ENCODE assay signal across 8 mouse cellular contexts in the genomic region with DNA sequence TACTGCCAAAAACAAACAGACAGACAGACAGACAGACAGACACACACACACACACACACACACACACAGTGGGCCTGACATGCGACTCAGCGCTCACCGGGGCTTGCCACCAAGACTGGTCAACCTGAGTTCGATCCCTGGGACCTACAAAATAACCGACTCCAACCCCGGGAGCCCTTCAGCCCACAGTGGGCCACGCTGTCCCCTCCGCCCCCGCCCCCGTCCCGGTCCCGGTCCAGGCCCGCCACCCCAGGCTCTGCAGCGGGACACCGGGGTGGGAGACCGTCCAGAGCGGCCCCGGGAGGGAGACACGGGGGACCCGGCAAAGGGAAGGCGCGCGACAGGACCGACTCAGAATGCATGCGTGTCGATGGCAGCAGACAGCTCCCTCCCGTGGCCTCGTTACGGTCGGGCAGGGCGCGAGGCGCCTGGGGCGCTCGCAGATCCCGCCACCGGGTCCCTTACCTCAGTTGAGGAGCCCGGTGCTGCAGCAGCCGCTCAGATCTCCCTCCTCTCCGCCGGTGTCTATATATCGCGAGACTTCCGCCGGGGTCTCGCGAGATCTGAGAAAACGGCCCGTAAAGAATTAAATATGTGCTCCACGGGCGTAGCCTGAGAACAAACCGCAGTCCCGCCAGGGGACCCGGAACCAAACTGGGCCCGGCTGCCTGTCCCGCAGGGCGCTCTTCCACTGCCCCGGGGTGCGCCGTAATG. TPM values are rescaled to one million over a fixed set of nuclear protein-coding genes. Genes with fewer than 3 reads are reported as not detected.
DNase-seq lines count a peak whose midpoint lies in the region; ATAC-seq and TF ChIP-seq lines count a peak whose summit lies in the region.

Gene Mad1l1 (minus strand): TSS at position 511 of the 714 bp plus-strand sequence.
Gene Nudt1 (plus strand): TSS at position 615 of the 714 bp plus-strand sequence.

- H3K4me3 ChIP-seq in C2C12 (ENCODE audit: insufficient read depth, poor library complexity, severe bottlenecking) = peak within 1 kb of the TSS; percentile 82
- peak within 1 kb of the TSS; percentile 95 for H3K4me3 ChIP-seq in erythroblast, embryonic 14.5 days (replicated peaks)
- H3K4me3 ChIP-seq in heart, embryonic 11.5 days (ENCODE audit: low read depth, low read length) = peak within 1 kb of the TSS; percentile 83
- peak within 1 kb of the TSS; percentile 94 for H3K4me3 ChIP-seq in kidney, embryonic 16.5 days (ENCODE audit: low read length)
- peak within 1 kb of the TSS; percentile 88 for H3K4me3 ChIP-seq in liver, adult 2 months (ENCODE audit: insufficient read depth, low read depth, low read length)
- H3K4me3 ChIP-seq in myocyte = peak within 1 kb of the TSS; percentile 88

- ATAC-seq in heart, embryonic 11.5 days (replicated peaks; ENCODE audit: insufficient number of reproducible peaks, low FRiP score, low TSS enrichment) = peak; percentile 87
- ATAC-seq in kidney, embryonic 16.5 days (ENCODE audit: low FRiP score, low TSS enrichment) = peak; percentile 93

- DNase-seq in brain, embryonic 14.5 days (ENCODE audit: low read depth) = peak; percentile 97
- DNase-seq in liver, adult 2 months (ENCODE audit: extremely low read depth, low read depth, low spot score) = peak; percentile 85
- peak; percentile 96 for DNase-seq in splenic B cell, adult 2 months (ENCODE audit: low read depth, low spot score)

- peak within 1 kb of the TSS; percentile 85 for H3K4me2 ChIP-seq in heart, embryonic 11.5 days
- peak within 1 kb of the TSS; percentile 79 for H3K4me2 ChIP-seq in kidney, embryonic 16.5 days (replicated peaks; ENCODE audit: low read depth, low read length)
- H3K4me2 ChIP-seq in myocyte (ENCODE audit: low read depth) = peak within 1 kb of the TSS; percentile 75

- H3K79me2 ChIP-seq in C2C12 (ENCODE audit: control insufficient read depth, insufficient read depth) = peaks cover 52% of the 10 kb centered on the region
- H3K79me2 ChIP-seq in liver, adult 2 months (ENCODE audit: control insufficient read depth, insufficient read depth, low read length) = peaks cover 10% of the 10 kb centered on the region; the same call in 1 of the 2 replicates
- peaks cover 47% of the 10 kb centered on the region for H3K79me2 ChIP-seq in myocyte (ENCODE audit: control insufficient read depth, insufficient read depth)

- H3ac ChIP-seq in C2C12 (ENCODE audit: control insufficient read depth, insufficient read length, low read depth) (peak within 1 kb of the TSS; percentile 95), myocyte (ENCODE audit: control insufficient read depth, insufficient read length) (peak within 1 kb of the TSS; percentile 94)

- H3K79me3 ChIP-seq in C2C12 (ENCODE audit: low read depth) = peaks cover 40% of the 10 kb centered on the region

- H3K27ac ChIP-seq in heart, embryonic 11.5 days (ENCODE audit: low read depth, low read length) = peak within 1 kb of the TSS; percentile 82
- H3K27ac ChIP-seq in kidney, embryonic 16.5 days (ENCODE audit: low read length) = peak within 1 kb of the TSS; percentile 84
- H3K27ac ChIP-seq in liver, adult 2 months (replicated peaks; ENCODE audit: insufficient read depth, low read depth, low read length) = peak within 1 kb of the TSS; percentile 68

- peaks cover 72% of the 10 kb centered on the region for H3K4me1 ChIP-seq in erythroblast, embryonic 14.5 days (ENCODE audit: control insufficient read depth)
- peaks cover 8% of the 10 kb centered on the region for H3K4me1 ChIP-seq in heart, embryonic 11.5 days (ENCODE audit: control insufficient read depth, insufficient read depth, low read length)
- peaks cover 9% of the 10 kb centered on the region for H3K4me1 ChIP-seq in kidney, embryonic 16.5 days (ENCODE audit: insufficient read depth, low read length)
- peaks cover 7% of the 10 kb centered on the region; the same call in 1 of the 2 replicates for H3K4me1 ChIP-seq in liver, adult 2 months (ENCODE audit: control insufficient read depth, insufficient read depth, low read length)

- no peaks in the 10 kb centered on the region for H3K36me3 ChIP-seq in C2C12 (ENCODE audit: control insufficient read depth, insufficient read depth)
- H3K36me3 ChIP-seq in erythroblast, embryonic 14.5 days (ENCODE audit: control insufficient read depth) = peaks cover 56% of the 10 kb centered on the region
- no peaks in the 10 kb centered on the region for H3K36me3 ChIP-seq in heart, embryonic 11.5 days (ENCODE audit: control insufficient read depth, insufficient read depth, low read length)
- no peaks in the 10 kb centered on the region for H3K36me3 ChIP-seq in kidney, embryonic 16.5 days (ENCODE audit: insufficient read depth, low read length)
- H3K36me3 ChIP-seq in liver, adult 2 months (ENCODE audit: control insufficient read depth, insufficient read depth, low read length) = no peaks in the 10 kb centered on the region
- no peaks in the 10 kb centered on the region for H3K36me3 ChIP-seq in myocyte (ENCODE audit: control insufficient read depth, insufficient read depth)
- H3K36me3 ChIP-seq in splenic B cell, adult 2 months (ENCODE audit: control insufficient read depth, insufficient read depth, low read length, poor library complexity, severe bottlenecking) = no peaks in the 10 kb centered on the region

- H3K27me3 ChIP-seq in C2C12 (ENCODE audit: control insufficient read depth, insufficient read depth, insufficient read length) = no peaks in the 10 kb centered on the region
- no peaks in the 10 kb centered on the region for H3K27me3 ChIP-seq in erythroblast, embryonic 14.5 days (ENCODE audit: control insufficient read depth)
- no peaks in the 10 kb centered on the region for H3K27me3 ChIP-seq in heart, embryonic 11.5 days (ENCODE audit: control insufficient read depth, insufficient read depth, low read length)
- no peaks in the 10 kb centered on the region for H3K27me3 ChIP-seq in kidney, embryonic 16.5 days (ENCODE audit: insufficient read depth, low read length)
- H3K27me3 ChIP-seq in liver, adult 2 months (ENCODE audit: control insufficient read depth, insufficient read depth, low read length) = no peaks in the 10 kb centered on the region
- no peaks in the 10 kb centered on the region for H3K27me3 ChIP-seq in myocyte (ENCODE audit: control insufficient read depth, insufficient read depth, insufficient read length)
- H3K27me3 ChIP-seq in splenic B cell, adult 2 months (ENCODE audit: control insufficient read depth, insufficient read depth, low read length, poor library complexity, severe bottlenecking) = no peaks in the 10 kb centered on the region

- H3K9ac ChIP-seq in heart, embryonic 11.5 days (ENCODE audit: low read depth, low read length) = peak within 1 kb of the TSS; percentile 99
- H3K9ac ChIP-seq in kidney, embryonic 16.5 days (replicated peaks; ENCODE audit: low read length) = peak within 1 kb of the TSS; percentile 96
- peak within 1 kb of the TSS; percentile 91 for H3K9ac ChIP-seq in liver, adult 2 months (ENCODE audit: low read depth, low read length)

- H3K9me3 ChIP-seq in erythroblast, embryonic 14.5 days (ENCODE audit: control insufficient read depth, low read length) = no peaks in the 10 kb centered on the region
- no peaks in the 10 kb centered on the region for H3K9me3 ChIP-seq in heart, embryonic 11.5 days (replicated peaks; ENCODE audit: control insufficient read depth, low read length)
- no peaks in the 10 kb centered on the region for H3K9me3 ChIP-seq in kidney, embryonic 16.5 days (ENCODE audit: low read length)

- WGBS in heart, embryonic 11.5 days (ENCODE audit: insufficient replicate concordance) = under 1% methylated on average over 60 of the region's 60 CpGs
- under 1% methylated on average over 60 of the region's 60 CpGs for WGBS in kidney, embryonic 16.5 days
- WGBS in liver, adult 2 months = 1% methylated on average over 60 of the region's 60 CpGs

- TF ChIP-seq POLR2A in brain, embryonic 14.5 days (IDR thresholded peaks at IDR 0.05; ENCODE audit: borderline replicate concordance, extremely low read depth, insufficient read depth, insufficient read length, poor library complexity, severe bottlenecking) = peak; percentile 64
- TF ChIP-seq POLR2A in liver, adult 2 months (IDR thresholded peaks at IDR 0.05; ENCODE audit: extremely low read depth, insufficient read depth, low read length) = 0 out of 2 replicates have a peak, but pooled peaks have one; percentile 36
- peak; percentile 63 for TF ChIP-seq POLR2A in myocyte (IDR thresholded peaks at IDR 0.05; ENCODE audit: insufficient read length, low read depth)

- no peak for TF ChIP-seq CTCF in C2C12 (IDR thresholded peaks at IDR 0.05; ENCODE audit: control insufficient read depth, insufficient read depth, insufficient read length)
- TF ChIP-seq CTCF in brain, embryonic 14.5 days (IDR thresholded peaks at IDR 0.05; ENCODE audit: borderline replicate concordance, extremely low read depth, insufficient read depth, insufficient read length) = 0 out of 2 replicates have a peak, but pooled peaks have one; percentile 1
- TF ChIP-seq CTCF in liver, adult 2 months (IDR thresholded peaks at IDR 0.05; ENCODE audit: low read depth, low read length) = peak; percentile 7; the same call in 1 of the 2 replicates

TF ChIP-seq in C2C12, 6 proteins besides CTCF, POLR2A, EP300 and RAD21:
- TF ChIP-seq USF1 (IDR thresholded peaks at IDR 0.05; ENCODE audit: low read depth) (no peak), MYOG (IDR thresholded peaks at IDR 0.05; ENCODE audit: control insufficient read depth, extremely low read depth, insufficient read length) (no peak)

TF ChIP-seq in myocyte, 11 proteins besides CTCF, POLR2A, EP300 and RAD21 (continues in another document):
- no peak for TF ChIP-seq USF1 (IDR thresholded peaks at IDR 0.05; ENCODE audit: low read depth)
- TF ChIP-seq TCF3 (IDR thresholded peaks at IDR 0.05; ENCODE audit: insufficient read length, low read depth) = no peak
- TF ChIP-seq MYOD1 (IDR thresholded peaks at IDR 0.05; ENCODE audit: control insufficient read depth in 1 of 3, insufficient read length in 2 of 3, low read depth in 2 of 3) = no peak

RNA-seq across cellular contexts. Expression of gene Mad1l1, which starts in this region (rescaled TPM):
- polyA plus RNA-seq in C2C12 (2012; fragmentation: generic; extraction: Trizol) (51.5 TPM), myocyte (2012; fragmentation: generic; extraction: Trizol) (35.6 TPM)
- 29.9 and 30.0 TPM in 2 replicates for polyA plus RNA-seq in brain, embryonic 14.5 days (2012; rRNA removed)
- 2.4 and 2.9 TPM in 2 replicates for polyA plus RNA-seq in erythroblast, embryonic 14.5 days (2012)
- polyA plus RNA-seq in heart, embryonic 11.5 days (2014; fragmentation: Nextera tagmentation; extraction: Ambion mirVana) = 25.0 and 26.3 TPM in 2 replicates
- 51.6 and 52.4 TPM in 2 replicates for polyA plus RNA-seq in kidney, embryonic 16.5 days (2015; fragmentation: Nextera tagmentation; extraction: Ambion mirVana)
- 6.4 and 6.7 TPM in 2 replicates for total RNA-seq in liver, adult 2 months (2014; rRNA removed)
- polyA plus RNA-seq in liver, adult 2 months (2012; rRNA removed) = 13.0 and 14.4 TPM in 2 replicates

RNA-seq across cellular contexts. Expression of gene Nudt1, which starts in this region (rescaled TPM):
- polyA plus RNA-seq in C2C12 (2012; fragmentation: generic; extraction: Trizol) (37.7 TPM), myocyte (2012; fragmentation: generic; extraction: Trizol) (18.2 TPM)
- polyA plus RNA-seq in brain, embryonic 14.5 days (2012; rRNA removed) = 17.3 and 20.1 TPM in 2 replicates
- 1.2 and 1.3 TPM in 2 replicates for polyA plus RNA-seq in erythroblast, embryonic 14.5 days (2012)
- polyA plus RNA-seq in heart, embryonic 11.5 days (2014; fragmentation: Nextera tagmentation; extraction: Ambion mirVana) = 27.4 and 35.0 TPM in 2 replicates
- polyA plus RNA-seq in kidney, embryonic 16.5 days (2015; fragmentation: Nextera tagmentation; extraction: Ambion mirVana) = 55.2 and 58.1 TPM in 2 replicates
- total RNA-seq in liver, adult 2 months (2014; rRNA removed) = 20.7 and 25.3 TPM in 2 replicates
- 15.8 and 20.2 TPM in 2 replicates for polyA plus RNA-seq in liver, adult 2 months (2012; rRNA removed)

Comparison
In these comparisons a context has a peak if more than half of its experiments do, and no peak if none do; other contexts are left out.
1. Peak in every context shown above with its lines: DNase-seq, ATAC-seq, H3K4me3 ChIP-seq and H3K27ac ChIP-seq.